Mouse (Mus musculus) intestine, embryonic 14.5 days (tissue): ENCODE measurements at regions not wholly inside any gene's neighbourhood (a gene's known extent, or its start where the extent isn't known, plus 50 kb on each side); places are given as distances from the start of the nearest gene placed in this dataset.

ENCODE experiments used
- ATAC-seq: fragments of 200-750 bp; cut with Nextera tagmentation; replicated peaks from 2 replicates; pipeline ENCODE4 v1.8.0; 2017; ENCODE audit warnings: low read depth, moderate number of reproducible peaks, moderate TSS enrichment, moderate library complexity; ENCODE audit not compliant: low FRiP score, low TSS enrichment
- DNase-seq: peaks from one replicate; pipeline ENCODE4 v3.0.0-alpha.2; 2018; ENCODE audit warnings: low spot score
- H3K27ac ChIP-seq: fragments of 300-500 bp; sonication (generic); 2 replicates; pipeline ENCODE4 v1.5.1; 2014; ENCODE audit warnings: low read depth, mild to moderate bottlenecking, control low read depth
- H3K27me3 ChIP-seq: fragments of 300-500 bp; sonication (generic); replicated peaks from 2 replicates; pipeline ENCODE4 v1.6.1; 2014; ENCODE audit warnings: low read length, control low read depth; ENCODE audit not compliant: control insufficient read depth, insufficient read depth
- H3K36me3 ChIP-seq: fragments of 300-500 bp; sonication (generic); 2 replicates; pipeline ENCODE4 v1.6.1; 2014; ENCODE audit warnings: low read length, control low read depth; ENCODE audit not compliant: control insufficient read depth, insufficient read depth
- H3K4me1 ChIP-seq: fragments of 300-500 bp; sonication (generic); replicated peaks from 2 replicates; pipeline ENCODE4 v1.6.1; 2014; ENCODE audit warnings: low read length, control low read depth, mixed read lengths; ENCODE audit not compliant: control insufficient read depth, insufficient read depth
- H3K4me2 ChIP-seq: fragments of 300-500 bp; sonication (generic); 2 replicates; pipeline ENCODE4 v1.6.1; 2014; ENCODE audit warnings: low read length
- H3K4me3 ChIP-seq: fragments of 300-500 bp; sonication (generic); 2 replicates; pipeline ENCODE4 v1.5.1; 2014; ENCODE audit warnings: low read depth, low read length, control low read depth, mixed read lengths
- H3K9ac ChIP-seq: fragments of 300-500 bp; sonication (generic); 2 replicates; pipeline ENCODE4 v1.6.1; 2014; ENCODE audit warnings: mild to moderate bottlenecking, low read length
- H3K9me3 ChIP-seq: fragments of 300-500 bp; sonication (generic); 2 replicates; pipeline ENCODE4 v1.6.1; 2016; ENCODE audit warnings: low read length, control low read depth; ENCODE audit not compliant: control insufficient read depth
- WGBS: fragments of 180-500 bp; shearing (Covaris S2); extraction: QIAGEN DNeasy Blood & Tissue Kit; methylation state at CpG from one replicate; pipeline ENCODE4 v1.1.7; 2014; 5-methylcytosine and 5-hydroxymethylcytosine counted together

GRCm38 (mm10) chr3:148143776-148144175 lies 846.6 kb downstream of the Adgrl2 start:
- H3K27me3 ChIP-seq = no peaks in the 10 kb centered on the region
- no peaks in the 10 kb centered on the region for H3K36me3 ChIP-seq
- no peak overlapping the region for H3K4me2 ChIP-seq
- WGBS = 74% methylated on average over 2 of the region's 2 CpGs
- no peaks in the 10 kb centered on the region for H3K9me3 ChIP-seq
- H3K9ac ChIP-seq = no peak overlapping the region
- no peak overlapping the region for H3K4me3 ChIP-seq
- H3K4me1 ChIP-seq = no peaks in the 10 kb centered on the region
- ATAC-seq (no peak), DNase-seq (no peak)
- H3K27ac ChIP-seq = no peak overlapping the region

GRCm38 (mm10) chr3:148136791-148137251 lies 853.5 kb downstream of the Adgrl2 start:
- Histone ChIP-seq H3K4me2 (no peak overlapping the region), H3K27ac (no peak overlapping the region)

DNA sequence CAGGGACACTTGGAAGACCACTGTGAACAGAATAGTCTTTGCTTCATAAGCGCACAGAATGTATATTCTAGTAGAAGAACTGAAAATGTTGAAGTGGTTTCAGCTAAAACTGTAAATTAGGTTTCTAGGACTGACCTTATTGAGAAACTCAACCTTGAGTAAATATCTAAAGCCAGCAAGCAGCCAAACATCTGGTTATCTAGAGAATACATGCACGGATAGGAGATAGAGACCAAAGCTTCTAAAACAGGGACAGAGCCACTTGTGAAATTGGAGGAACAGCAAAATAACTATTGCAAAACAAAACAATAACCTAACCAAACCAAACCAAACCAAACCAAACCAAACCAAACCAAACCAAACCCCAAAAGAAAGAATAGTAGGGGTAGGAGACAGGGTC lies 855.7 kb downstream of the Adgrl2 start:
- H3K9me3 ChIP-seq = no peaks in the 10 kb centered on the region
- DNase-seq (no peak), ATAC-seq (no peak)
- H3K27ac ChIP-seq = no peak overlapping the region
- no peak overlapping the region for H3K4me3 ChIP-seq
- no peaks in the 10 kb centered on the region for H3K27me3 ChIP-seq
- no peaks in the 10 kb centered on the region for H3K4me1 ChIP-seq
- no peak overlapping the region for H3K9ac ChIP-seq
- H3K36me3 ChIP-seq = no peaks in the 10 kb centered on the region
- WGBS = 84% methylated on average over 2 of the region's 2 CpGs
- H3K4me2 ChIP-seq = no peak overlapping the region

More at GRCm38 (mm10) chr3:148136791-148137251, 853.5 kb downstream of the Adgrl2 start:
- H3K4me3 ChIP-seq = no peak overlapping the region
- H3K9ac ChIP-seq = no peak overlapping the region
- DNase-seq (no peak), ATAC-seq (no peak)
- 77% methylated on average over 3 of the region's 3 CpGs for WGBS
- no peaks in the 10 kb centered on the region for H3K36me3 ChIP-seq
- no peaks in the 10 kb centered on the region for H3K27me3 ChIP-seq
- H3K9me3 ChIP-seq = no peaks in the 10 kb centered on the region
- no peaks in the 10 kb centered on the region for H3K4me1 ChIP-seq

- Histone ChIP-seq H3K9me3 (peaks cover 15% of the 10 kb centered on the region), H3K9ac (no peak overlapping the region), H3K4me2 (no peak overlapping the region), H3K27ac (no peak overlapping the region), H3K4me1 (no peaks in the 10 kb centered on the region), H3K36me3 (no peaks in the 10 kb centered on the region), H3K27me3 (no peaks in the 10 kb centered on the region), H3K4me3 (no peak overlapping the region)
- no peak for ATAC-seq
- DNase-seq = no peak
Observed at GRCm38 (mm10) chr3:148115576-148115975, 874.8 kb downstream of the Adgrl2 start.

DNA sequence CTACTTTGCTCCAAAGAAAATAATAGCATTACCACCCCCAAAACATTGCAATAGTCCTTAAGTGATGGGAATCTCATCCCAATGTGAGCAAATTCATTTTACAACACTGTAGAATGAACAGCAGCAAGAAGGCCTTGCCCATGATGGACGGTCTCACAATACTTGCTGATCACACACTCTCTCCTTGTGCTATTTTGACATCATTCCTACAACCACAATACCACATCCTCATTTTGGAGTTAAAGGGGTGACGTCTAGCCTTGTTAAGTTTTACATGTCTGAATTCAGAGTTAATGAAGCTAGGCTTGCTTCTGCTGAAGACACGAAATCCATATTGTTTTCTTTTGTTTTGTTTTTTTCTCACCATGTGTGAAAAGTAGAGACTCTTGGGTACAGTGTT lies 878.2 kb downstream of the Adgrl2 start:
- no peak overlapping the region for H3K27ac ChIP-seq
- no peaks in the 10 kb centered on the region for H3K27me3 ChIP-seq
- no peak overlapping the region for H3K4me3 ChIP-seq
- no peak for DNase-seq
- no peak overlapping the region for H3K4me2 ChIP-seq
- ATAC-seq = no peak
- H3K9ac ChIP-seq = no peak overlapping the region
- H3K4me1 ChIP-seq = no peaks in the 10 kb centered on the region
- peaks cover 6% of the 10 kb centered on the region for H3K9me3 ChIP-seq
- WGBS = 95% methylated on average over 3 of the region's 3 CpGs
- H3K36me3 ChIP-seq = no peaks in the 10 kb centered on the region

DNA sequence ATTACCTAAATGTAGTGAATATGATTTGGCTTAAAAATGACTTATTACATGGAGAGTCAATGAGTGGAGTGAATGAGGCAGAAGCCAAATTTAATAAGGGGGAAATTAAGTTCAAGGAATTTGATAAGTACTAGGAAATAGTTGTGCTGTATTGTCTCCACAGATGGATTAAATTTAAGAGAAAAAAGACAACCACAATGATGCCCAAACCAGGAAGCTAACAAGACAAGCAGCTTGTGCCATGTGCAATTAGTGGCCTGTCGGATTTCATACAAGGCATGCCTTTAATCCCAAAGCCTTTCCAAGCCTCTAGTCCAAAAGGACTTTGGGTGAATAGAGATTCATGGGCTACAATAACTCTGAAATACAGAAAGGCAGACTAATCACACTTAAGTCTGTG lies 883.3 kb downstream of the Adgrl2 start:
- no peaks in the 10 kb centered on the region for H3K27me3 ChIP-seq
- 79% methylated on average over 1 of the region's 1 CpGs for WGBS
- no peaks in the 10 kb centered on the region for H3K4me1 ChIP-seq
- H3K4me3 ChIP-seq = no peak overlapping the region
- H3K9ac ChIP-seq = no peak overlapping the region
- DNase-seq = no peak
- ATAC-seq = no peak
- no peaks in the 10 kb centered on the region for H3K36me3 ChIP-seq
- no peak overlapping the region for H3K4me2 ChIP-seq
- H3K27ac ChIP-seq = no peak overlapping the region
- H3K9me3 ChIP-seq = peaks cover 5% of the 10 kb centered on the region

DNA sequence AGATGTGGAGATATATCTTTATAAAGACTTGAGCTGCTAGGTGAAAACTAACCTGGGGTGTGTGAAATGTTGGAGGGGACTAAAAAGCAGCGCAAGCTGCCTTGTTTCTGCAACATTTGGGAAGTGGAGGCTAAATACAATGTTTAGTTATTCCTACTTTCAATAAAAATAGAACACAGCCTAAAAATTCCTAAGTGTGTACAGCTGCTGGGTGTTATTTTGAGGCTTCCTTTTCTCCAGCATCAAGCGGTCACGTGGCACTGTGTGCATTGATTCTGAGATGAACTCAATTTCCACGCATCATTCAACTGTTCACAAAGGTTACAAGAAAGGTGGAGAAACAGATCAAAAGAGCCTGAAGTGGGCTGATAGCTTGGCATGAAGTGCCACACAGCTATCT lies 896.4 kb downstream of the Adgrl2 start:
- no peak for ATAC-seq
- 85% methylated on average over 4 of the region's 4 CpGs for WGBS
- DNase-seq = no peak

DNA sequence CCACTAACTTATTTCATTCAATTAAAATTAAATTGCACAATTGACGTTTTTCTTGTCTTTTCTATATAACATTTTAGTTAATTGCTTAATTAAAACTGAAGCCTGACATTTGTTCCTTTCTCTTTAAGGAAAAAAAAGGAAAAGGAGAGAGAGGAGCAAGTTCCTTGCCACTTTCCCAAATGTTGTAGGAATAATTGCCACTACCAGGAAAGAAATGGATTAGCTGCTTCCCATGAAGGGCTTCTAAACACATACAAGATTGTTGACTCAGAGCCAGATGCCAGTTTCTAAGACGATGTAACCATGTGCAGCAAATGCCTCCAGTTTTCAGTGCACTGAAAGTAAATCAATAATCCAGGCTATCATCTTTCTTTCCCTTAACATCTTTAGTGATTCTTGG lies 914.5 kb downstream of the Adgrl2 start:
- H3K4me2 ChIP-seq = no peak overlapping the region
- H3K27ac ChIP-seq = no peak overlapping the region
- H3K4me3 ChIP-seq = no peak overlapping the region
- no peak overlapping the region for H3K9ac ChIP-seq
- ATAC-seq (no peak), DNase-seq (no peak)
- no peaks in the 10 kb centered on the region for H3K36me3 ChIP-seq
- 57% methylated on average over 2 of the region's 2 CpGs for WGBS
- no peaks in the 10 kb centered on the region for H3K9me3 ChIP-seq
- no peaks in the 10 kb centered on the region for H3K27me3 ChIP-seq
- no peaks in the 10 kb centered on the region for H3K4me1 ChIP-seq

More for the DNA sequence above, 896.4 kb downstream of the Adgrl2 start:
- no peak overlapping the region for H3K4me2 ChIP-seq
- H3K4me3 ChIP-seq = no peak overlapping the region
- H3K27ac ChIP-seq = no peak overlapping the region
- no peak overlapping the region for H3K9ac ChIP-seq
- H3K36me3 ChIP-seq = no peaks in the 10 kb centered on the region
- no peaks in the 10 kb centered on the region for H3K4me1 ChIP-seq
- no peaks in the 10 kb centered on the region for H3K9me3 ChIP-seq
- no peaks in the 10 kb centered on the region for H3K27me3 ChIP-seq

DNA sequence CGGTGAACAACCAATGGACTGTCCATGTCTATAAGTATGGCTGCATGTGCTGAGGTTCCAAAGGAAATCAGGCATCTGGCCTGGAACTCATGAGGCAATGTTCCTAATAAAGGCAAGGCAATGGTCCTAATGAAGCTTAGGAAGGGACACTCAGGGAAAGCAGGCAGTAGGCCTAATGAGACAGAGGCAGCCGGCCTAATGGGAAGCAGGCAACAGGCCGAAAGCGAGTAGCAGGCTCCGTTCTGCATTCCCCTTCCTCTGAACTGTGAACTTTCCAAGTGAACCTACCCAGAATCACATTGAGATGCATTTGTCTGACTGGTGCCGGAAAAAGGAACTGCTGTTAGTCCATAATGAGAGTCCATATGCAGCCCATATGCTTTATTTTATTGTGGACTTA lies 923.7 kb downstream of the Adgrl2 start:
- Histone ChIP-seq H3K4me3 (no peak overlapping the region), H3K9me3 (no peaks in the 10 kb centered on the region), H3K9ac (no peak overlapping the region), H3K4me2 (no peak overlapping the region), H3K36me3 (no peaks in the 10 kb centered on the region), H3K4me1 (no peaks in the 10 kb centered on the region), H3K27me3 (no peaks in the 10 kb centered on the region), H3K27ac (no peak overlapping the region)
- 92% methylated on average over 6 of the region's 6 CpGs for WGBS
- ATAC-seq (no peak), DNase-seq (no peak)
